Mouse (Mus musculus) MEL (cell line): ENCODE data around the gene Aim2. TPM values are rescaled to one million over a fixed set of nuclear protein-coding genes. Genes with fewer than 3 reads are reported as not detected.
A peak's percentile ranks its signal among the peaks of the same experiment; 100 is the strongest.

Source experiments
- DNase-seq: peaks from one replicate; pipeline ENCODE4 v3.0.0; 2011; ENCODE audit warnings: low read depth, low spot score
- H3K27ac ChIP-seq: 2 replicates; pipeline ENCODE4 v1.5.1; 2012; ENCODE audit warnings: low read depth, mild to moderate bottlenecking, control low read depth, low read length, moderate library complexity; ENCODE audit not compliant: control insufficient read depth
- H3K27me3 ChIP-seq, 2 experiments: fragments of 150-350 bp in 1 of 2; sonication (generic) in 1 of 2; 2 replicates each; pipeline ENCODE4 v1.6.1; 2012; ENCODE audit warnings: low read length in 2 of 2, mild to moderate bottlenecking in 2 of 2, improper control_type of control experiment in 1 of 2, moderate library complexity in 1 of 2; ENCODE audit not compliant: insufficient read depth in 2 of 2, control insufficient read depth in 1 of 2
- H3K36me3 ChIP-seq, 2 experiments: 2 replicates each; pipeline ENCODE4 v1.6.1; 2012 to 2014; ENCODE audit warnings: low read length in 2 of 2, improper control_type of control experiment in 1 of 2, inconsistent platforms in 1 of 2, mild to moderate bottlenecking in 1 of 2; ENCODE audit not compliant: insufficient read depth in 2 of 2, control insufficient read depth in 1 of 2
- H3K4me1 ChIP-seq, 2 experiments: fragments of 150-350 bp in 1 of 2; sonication (generic) in 1 of 2; 2 replicates each; pipeline ENCODE4 v1.6.1; 2012; ENCODE audit warnings: low read length in 2 of 2, improper control_type of control experiment in 1 of 2, mild to moderate bottlenecking in 1 of 2; ENCODE audit not compliant: insufficient read depth in 2 of 2, control insufficient read depth in 1 of 2
- H3K4me3 ChIP-seq, 2 experiments: fragments of 150-350 bp in 1 of 2; sonication (generic) in 1 of 2; 2 replicates each; pipeline ENCODE4 v1.5.1; 2012; ENCODE audit warnings: low read depth in 2 of 2, low read length in 2 of 2, mild to moderate bottlenecking in 2 of 2, moderate library complexity in 2 of 2, control low read depth in 1 of 2, improper control_type of control experiment in 1 of 2; ENCODE audit not compliant: control insufficient read depth in 1 of 2, insufficient read depth in 1 of 2
- H3K79me2 ChIP-seq: 2 replicates; pipeline ENCODE4 v1.6.1; 2012; ENCODE audit warnings: mild to moderate bottlenecking, low read length, moderate library complexity; ENCODE audit not compliant: control insufficient read depth, poor library complexity, insufficient read depth
- H3K9ac ChIP-seq: 2 replicates; pipeline ENCODE4 v1.6.1; 2012; ENCODE audit warnings: low read depth, mild to moderate bottlenecking, control low read depth, low read length, moderate library complexity; ENCODE audit not compliant: control insufficient read depth, poor library complexity, severe bottlenecking
- H3K9me3 ChIP-seq: fragments of 150-350 bp; sonication (generic); replicated peaks from 2 replicates; pipeline ENCODE4 v1.6.1; 2012; ENCODE audit warnings: mild to moderate bottlenecking, low read length, improper control_type of control experiment, moderate library complexity; ENCODE audit not compliant: insufficient read depth
- CHD2 ChIP-seq: IDR thresholded peaks from 2 replicates; pipeline ENCODE4 v1.6.1; 2011; ENCODE audit warnings: low read length, improper control_type of control experiment
- ELF1 ChIP-seq: IDR thresholded peaks from 2 replicates; pipeline ENCODE4 v1.6.1; 2014; ENCODE audit warnings: low read depth, mild to moderate bottlenecking, inconsistent platforms, low read length, improper control_type of control experiment, moderate library complexity
- EP300 ChIP-seq, 2 experiments: IDR thresholded peaks; 2 replicates each; pipeline ENCODE4 v1.6.1; 2011; ENCODE audit warnings: improper control_type of control experiment in 2 of 2, low read length in 2 of 2, low read depth in 1 of 2, mild to moderate bottlenecking in 1 of 2
- ETS1 ChIP-seq: IDR thresholded peaks from 2 replicates; pipeline ENCODE4 v1.6.1; 2012; ENCODE audit warnings: low read depth, mild to moderate bottlenecking, inconsistent platforms, low read length, improper control_type of control experiment, moderate library complexity
- GATA1 ChIP-seq: IDR thresholded peaks from 2 replicates; pipeline ENCODE4 v1.6.1; 2011; ENCODE audit warnings: low read depth, low read length, improper control_type of control experiment
- KAT2A ChIP-seq: conservative IDR thresholded peaks from 2 replicates; pipeline ENCODE4 v1.6.1; 2012; ENCODE audit warnings: low read depth, low read length, improper control_type of control experiment, inconsistent platforms
- MAX ChIP-seq: IDR thresholded peaks from 2 replicates; pipeline ENCODE4 v1.6.1; 2011; ENCODE audit warnings: low read length, improper control_type of control experiment
- MAZ ChIP-seq: IDR thresholded peaks from 2 replicates; pipeline ENCODE4 v1.6.1; 2012; ENCODE audit warnings: low read depth, mild to moderate bottlenecking, inconsistent platforms, low read length, improper control_type of control experiment
- MEF2A ChIP-seq: IDR thresholded peaks from 2 replicates; pipeline ENCODE4 v1.6.1; 2014; ENCODE audit warnings: low read depth, mild to moderate bottlenecking, inconsistent platforms, low read length, improper control_type of control experiment; ENCODE audit not compliant: poor library complexity, insufficient replicate concordance, severe bottlenecking; ENCODE audit errors: extremely low read depth
- MXI1 ChIP-seq: IDR thresholded peaks from 2 replicates; pipeline ENCODE4 v1.6.1; 2011; ENCODE audit warnings: mild to moderate bottlenecking, low read depth, low read length, improper control_type of control experiment
- MYB ChIP-seq: IDR thresholded peaks from 2 replicates; pipeline ENCODE4 v1.6.1; 2011; ENCODE audit warnings: mild to moderate bottlenecking, low read depth, low read length, improper control_type of control experiment
- NELFE ChIP-seq: IDR thresholded peaks from 2 replicates; pipeline ENCODE4 v1.6.1; 2011; ENCODE audit warnings: low read depth, low read length, improper control_type of control experiment
- POLR2A ChIP-seq, 2 experiments: IDR thresholded peaks; 2 replicates each; pipeline ENCODE4 v1.6.1; 2011 to 2012; ENCODE audit warnings: low read length in 2 of 2, mild to moderate bottlenecking in 2 of 2, control low read depth in 1 of 2, improper control_type of control experiment in 1 of 2, low read depth in 1 of 2, moderate library complexity in 1 of 2; ENCODE audit not compliant: control insufficient read depth in 1 of 2, insufficient read depth in 1 of 2, poor library complexity in 1 of 2
- RCOR1 ChIP-seq: IDR thresholded peaks from 2 replicates; pipeline ENCODE4 v1.6.1; 2012; ENCODE audit warnings: low read depth, mild to moderate bottlenecking, inconsistent platforms, low read length, improper control_type of control experiment
- SIN3A ChIP-seq: IDR thresholded peaks from 2 replicates; pipeline ENCODE4 v1.6.1; 2012; ENCODE audit warnings: low read length, improper control_type of control experiment, inconsistent platforms
- TCF12 ChIP-seq: IDR thresholded peaks from 2 replicates; pipeline ENCODE4 v1.6.1; 2014; ENCODE audit warnings: low read depth, mild to moderate bottlenecking, inconsistent platforms, low read length, improper control_type of control experiment, moderate library complexity
- USF1 ChIP-seq: IDR thresholded peaks from 2 replicates; pipeline ENCODE4 v1.6.1; 2014; ENCODE audit warnings: low read depth, mild to moderate bottlenecking, inconsistent platforms, low read length, improper control_type of control experiment, moderate library complexity
- USF2 ChIP-seq, 2 experiments: IDR thresholded peaks; 2 replicates each; pipeline ENCODE4 v1.6.1; 2011 to 2012; ENCODE audit warnings: improper control_type of control experiment in 2 of 2, low read length in 2 of 2, borderline replicate concordance in 1 of 2, inconsistent platforms in 1 of 2, low read depth in 1 of 2, mild to moderate bottlenecking in 1 of 2; ENCODE audit not compliant: insufficient read depth in 1 of 2
- ZKSCAN1 ChIP-seq: IDR thresholded peaks from 2 replicates; pipeline ENCODE4 v1.6.1; 2012; ENCODE audit warnings: low read depth, mild to moderate bottlenecking, inconsistent platforms, low read length, improper control_type of control experiment, moderate library complexity
- polyA plus RNA-seq, 2 experiments: library from polyadenylated mRNA; stranded (reverse) in 1 of 2; unstranded in 1 of 2; fragments of >175 nt in 1 of 2; fragments of >200 nt in 1 of 2; gene quantifications; 2 replicates each; pipeline versions ENCODE4 v1.2.1 to v1.2.4; 2012; ENCODE audit warnings: low replicate concordance in 2 of 2, low read depth in 1 of 2; ENCODE audit not compliant: insufficient read length in 2 of 2, insufficient read depth in 1 of 2, missing spikeins in 1 of 2
- total RNA-seq: library from RNA; depleted of rRNA; stranded (reverse); fragments of 300-350 nt; gene quantifications from 2 replicates; pipeline ENCODE4 v1.2.3, GENCODE M21; 2012

The Aim2 gene
- total and polyA plus RNA-seq, 3 experiments: 2.3 to 9.1 TPM; not detected in 1

GRCm38 (mm10) chr1:173343934-173344333 is 6.7 kb upstream of the Aim2 start:
- no peaks in the 10 kb centered on the region for H3K79me2 ChIP-seq
- TF ChIP-seq EP300 (IDR thresholded peaks at IDR 0.05; ENCODE audit: low read depth in 1 of 2, low read length in 2 of 2) (peak; percentile 51 to 73; a peak in 3 of 4 replicates), MAX (no peak), MYB (no peak), GATA1 (peak; percentile 69), SIN3A (0 out of 2 replicates have a peak, but pooled peaks have one; percentile 23), MXI1 (no peak), ETS1 (peak; percentile 91), RCOR1 (peak; percentile 72), TCF12 (peak; percentile 55; the same call in 1 of the 2 replicates), CHD2 (no peak)
- peaks cover 0 to 29% of the 10 kb centered on the region in 2 experiments; a peak in 2 of 4 replicates for H3K36me3 ChIP-seq
- DNase-seq: peak; percentile 65
- no peak overlapping the region for H3K4me3 ChIP-seq
- no peak overlapping the region; the same call in 1 of the 2 replicates for H3K9ac ChIP-seq
- peaks cover 32 to 45% of the 10 kb centered on the region in 2 experiments for H3K4me1 ChIP-seq
- no peaks in the 10 kb centered on the region for H3K9me3 ChIP-seq
- peak overlapping the region; percentile 15; the same call in 1 of the 2 replicates for H3K27ac ChIP-seq
- H3K27me3 ChIP-seq: no peaks in the 10 kb centered on the region

GRCm38 (mm10) chr1:173345112-173345511 is 5.6 kb upstream of the Aim2 start:
- DNase-seq: peak; percentile 33
- H3K4me1 ChIP-seq: peaks cover 35 to 48% of the 10 kb centered on the region in 2 experiments

More at GRCm38 (mm10) chr1:173345112-173345511, 5.6 kb upstream of the Aim2 start:
- Histone ChIP-seq H3K9ac (no peak overlapping the region), H3K79me2 (no peaks in the 10 kb centered on the region; the same call in 1 of the 2 replicates), H3K4me3 (no peak overlapping the region), H3K9me3 (no peaks in the 10 kb centered on the region), H3K27ac (no peak overlapping the region), H3K36me3 (peaks cover 0 to 35% of the 10 kb centered on the region in 2 experiments; a peak in 2 of 4 replicates), H3K27me3 (no peaks in the 10 kb centered on the region)
- TF ChIP-seq USF1: no peak
- no peak for TF ChIP-seq MAZ
- peak; percentile 49 to 79; a peak in 3 of 4 replicates for TF ChIP-seq EP300 (IDR thresholded peaks at IDR 0.05; ENCODE audit: low read depth in 1 of 2, low read length in 2 of 2)
- peak; percentile 55 for TF ChIP-seq RCOR1
- TF ChIP-seq CHD2: no peak
- no peak; the same call in 1 of the 2 replicates for TF ChIP-seq TCF12
- TF ChIP-seq POLR2A (IDR thresholded peaks at IDR 0.05; ENCODE audit: control insufficient read depth in 1 of 2, insufficient read depth in 1 of 2, low read depth in 1 of 2, low read length in 2 of 2, poor library complexity in 1 of 2): no peak
- TF ChIP-seq KAT2A: no peak
- no peak for TF ChIP-seq USF2 (IDR thresholded peaks at IDR 0.05; ENCODE audit: borderline replicate concordance in 1 of 2, insufficient read depth in 1 of 2, low read depth in 1 of 2, low read length in 2 of 2)
- TF ChIP-seq MYB: no peak
- TF ChIP-seq MEF2A: no peak
- TF ChIP-seq NELFE: no peak
- 0 out of 2 replicates have a peak, but pooled peaks have one; percentile 14 for TF ChIP-seq ELF1
- TF ChIP-seq ZKSCAN1: no peak
- TF ChIP-seq GATA1: 0 out of 2 replicates have a peak, but pooled peaks have one; percentile 20
- peak; percentile 69 for TF ChIP-seq ETS1
- TF ChIP-seq, all 39 proteins: peak for 5
